Mouse (Mus musculus) embryonic facial prominence, embryonic 14.5 days (tissue): ENCODE measurements at regions not wholly inside any gene's neighbourhood (a gene's known extent, or its start where the extent isn't known, plus 50 kb on each side); places are given as distances from the start of the nearest gene placed in this dataset.

Experiments used
- ATAC-seq: fragments of 200-750 bp; cut with Nextera tagmentation; 2 replicates; pipeline ENCODE4 v1.8.0; 2017; ENCODE audit warnings: low read depth, moderate number of reproducible peaks, moderate TSS enrichment
- DNase-seq: peaks from one replicate; pipeline ENCODE4 v3.0.0-alpha.2; 2015; ENCODE audit warnings: low spot score
- H3K27ac ChIP-seq: fragments of 300-500 bp; sonication (generic); replicated peaks from 2 replicates; pipeline ENCODE4 v1.5.1; 2014; ENCODE audit warnings: low read depth, mild to moderate bottlenecking, low read length, moderate library complexity
- H3K27me3 ChIP-seq: fragments of 300-500 bp; sonication (generic); replicated peaks from 2 replicates; pipeline ENCODE4 v1.6.1; 2014; ENCODE audit warnings: low read length; ENCODE audit not compliant: control insufficient read depth, insufficient read depth
- H3K36me3 ChIP-seq: fragments of 300-500 bp; sonication (generic); 2 replicates; pipeline ENCODE4 v1.6.1; 2014; ENCODE audit warnings: low read length, mixed read lengths; ENCODE audit not compliant: control insufficient read depth, insufficient read depth
- H3K4me1 ChIP-seq: fragments of 300-500 bp; sonication (generic); 2 replicates; pipeline ENCODE4 v1.6.1; 2014; ENCODE audit warnings: antibody characterized with exemption, low read length; ENCODE audit not compliant: control insufficient read depth, insufficient read depth
- H3K4me2 ChIP-seq: fragments of 300-500 bp; sonication (generic); 2 replicates; pipeline ENCODE4 v1.6.1; 2014; ENCODE audit warnings: low read depth, mild to moderate bottlenecking, low read length, moderate library complexity, mixed read lengths
- H3K4me3 ChIP-seq: fragments of 300-500 bp; sonication (generic); 2 replicates; pipeline ENCODE4 v1.5.1; 2014; ENCODE audit warnings: low read depth, mild to moderate bottlenecking, low read length
- H3K9ac ChIP-seq: fragments of 300-500 bp; sonication (generic); 2 replicates; pipeline ENCODE4 v1.6.1; 2014; ENCODE audit warnings: low read depth, mild to moderate bottlenecking, low read length, moderate library complexity, mixed read lengths
- H3K9me3 ChIP-seq: fragments of 300-500 bp; sonication (generic); 2 replicates; pipeline ENCODE4 v1.6.1; 2016; ENCODE audit warnings: low read length; ENCODE audit not compliant: control insufficient read depth
- WGBS: fragments of 180-500 bp; shearing (Covaris S2); extraction: QIAGEN DNeasy Blood & Tissue Kit; methylation state at CpG from one replicate; pipeline ENCODE4 v1.1.7; 2014; 5-methylcytosine and 5-hydroxymethylcytosine counted together

DNA sequence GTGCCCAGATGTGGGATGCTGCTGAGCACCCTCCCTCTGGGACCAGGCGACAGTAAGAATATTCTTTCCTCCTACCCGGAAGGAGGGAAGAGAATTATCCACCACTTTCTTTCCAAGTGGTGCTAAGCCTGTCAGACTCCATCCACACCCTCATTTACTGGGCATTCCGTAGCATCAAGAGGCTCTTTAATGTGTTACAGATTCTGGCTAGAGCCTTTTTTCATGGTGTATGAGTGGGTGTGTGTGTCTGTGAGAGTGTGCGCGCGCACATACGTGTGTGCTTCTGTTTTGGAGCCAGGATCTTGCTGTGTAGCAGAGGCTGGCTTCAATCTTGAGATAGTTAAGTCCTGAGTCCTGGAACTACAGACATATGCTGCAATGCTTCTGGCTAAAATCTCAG, 102.4 kb upstream of the Mrps10 start:
- ATAC-seq (no peak), DNase-seq (no peak)
- Histone ChIP-seq H3K27ac (no peak overlapping the region), H3K36me3 (peaks cover 21% of the 10 kb centered on the region), H3K4me3 (no peak overlapping the region), H3K4me1 (no peaks in the 10 kb centered on the region), H3K27me3 (no peaks in the 10 kb centered on the region), H3K9me3 (peaks cover 9% of the 10 kb centered on the region), H3K4me2 (no peak overlapping the region), H3K9ac (no peak overlapping the region)
- WGBS: 75% methylated on average over 7 of the region's 7 CpGs

DNA sequence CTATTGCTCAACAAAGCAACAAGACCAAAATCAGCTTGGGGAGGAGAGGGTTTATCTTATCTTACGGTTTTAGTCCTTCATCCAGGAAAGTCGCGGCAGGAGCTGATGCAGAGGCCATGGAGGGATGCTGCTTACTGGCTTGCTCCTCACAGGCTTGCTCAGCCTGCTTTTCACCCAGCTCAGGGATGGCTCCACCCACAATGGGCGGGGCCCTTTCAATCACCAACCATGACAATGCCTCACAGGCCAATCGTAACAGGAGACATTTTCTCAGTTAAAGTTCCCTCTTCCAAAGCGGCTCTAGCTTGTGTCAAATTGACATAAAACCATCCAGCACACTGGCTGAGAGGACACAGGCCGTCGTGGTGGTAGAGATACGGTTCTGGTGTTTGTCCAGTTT, 105.7 kb upstream of the Mrps10 start:
- Histone ChIP-seq H3K4me2 (no peak overlapping the region), H3K4me1 (no peaks in the 10 kb centered on the region), H3K27ac (no peak overlapping the region), H3K9ac (no peak overlapping the region), H3K36me3 (peaks cover 33% of the 10 kb centered on the region), H3K4me3 (no peak overlapping the region), H3K9me3 (peaks cover 9% of the 10 kb centered on the region), H3K27me3 (no peaks in the 10 kb centered on the region)
- no peak for ATAC-seq
- WGBS: 92% methylated on average over 9 of the region's 9 CpGs
- no peak for DNase-seq

DNA sequence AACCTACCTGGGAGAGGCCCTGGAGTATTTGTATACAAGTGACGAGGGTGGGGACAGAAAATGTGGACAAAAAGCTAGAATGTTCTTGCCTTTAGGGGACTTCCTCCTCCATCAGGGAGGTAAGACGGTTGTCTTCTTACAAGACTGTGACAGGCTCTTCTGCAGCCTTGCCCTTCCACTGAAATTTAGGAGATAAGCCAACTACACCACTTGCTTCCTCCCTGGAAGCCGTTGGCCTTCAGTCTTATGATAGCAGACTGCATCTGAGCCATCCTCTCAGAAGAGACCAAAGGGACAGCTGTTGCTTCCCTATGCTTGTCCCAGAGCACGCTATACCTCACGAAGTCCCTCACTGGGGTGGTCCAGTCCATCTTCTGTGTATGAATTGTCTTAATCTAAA, 106.5 kb upstream of the Mrps10 start:
- Histone ChIP-seq H3K27ac (no peak overlapping the region), H3K4me3 (no peak overlapping the region), H3K9ac (no peak overlapping the region), H3K36me3 (peaks cover 27% of the 10 kb centered on the region), H3K9me3 (0 out of 2 replicates have a peak, but pooled peaks cover 3% of the 10 kb centered on the region), H3K4me2 (no peak overlapping the region), H3K27me3 (no peaks in the 10 kb centered on the region), H3K4me1 (no peaks in the 10 kb centered on the region)
- 98% methylated on average over 5 of the region's 5 CpGs for WGBS
- DNase-seq: no peak
- ATAC-seq: no peak

DNA sequence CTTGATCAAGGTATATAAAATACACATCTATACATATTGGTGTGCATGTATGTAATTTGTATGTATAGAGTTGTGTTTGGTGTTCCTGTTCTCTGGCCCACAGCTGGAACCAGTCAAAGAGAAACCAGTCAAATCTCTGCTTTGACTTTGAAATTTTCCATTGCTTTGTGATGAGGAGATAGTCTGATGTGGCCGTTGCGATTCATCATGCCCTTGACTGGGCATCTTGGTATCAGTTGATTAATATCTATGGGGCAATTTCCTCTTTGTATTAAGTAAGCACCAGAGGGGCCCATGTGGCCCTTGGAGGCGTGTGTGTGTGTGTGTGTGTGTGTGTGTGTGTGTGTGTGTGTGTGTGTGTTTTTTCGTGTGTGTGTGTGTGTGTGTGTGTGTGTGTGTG, 107.7 kb upstream of the Mrps10 start:
- Histone ChIP-seq H3K4me1 (no peaks in the 10 kb centered on the region), H3K9me3 (0 out of 2 replicates have a peak, but pooled peaks cover 3% of the 10 kb centered on the region), H3K27me3 (no peaks in the 10 kb centered on the region), H3K36me3 (peaks cover 29% of the 10 kb centered on the region), H3K27ac (no peak overlapping the region), H3K9ac (no peak overlapping the region), H3K4me2 (no peak overlapping the region), H3K4me3 (no peak overlapping the region)
- no peak for ATAC-seq
- WGBS: 99% methylated on average over 3 of the region's 4 CpGs
- DNase-seq: no peak

DNA sequence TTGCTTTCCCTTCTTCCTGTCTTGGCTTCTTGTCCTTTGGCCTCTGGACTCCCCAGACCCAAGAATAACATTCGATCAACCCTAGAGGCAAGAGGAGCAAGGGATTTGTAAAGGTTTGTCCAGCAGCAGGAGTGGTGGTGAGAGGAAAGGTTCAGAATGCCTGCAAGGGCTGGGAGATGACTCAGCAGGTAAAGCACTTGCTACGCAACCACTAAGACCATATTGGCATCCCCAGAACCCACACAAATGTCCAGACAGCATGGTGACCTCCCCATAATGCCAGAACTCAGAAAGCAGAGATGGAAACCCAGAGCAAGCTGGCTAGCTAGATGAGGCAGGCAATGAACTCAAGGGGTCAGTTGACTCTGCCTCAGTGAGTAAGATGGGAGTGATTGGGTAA, 110.4 kb upstream of the Mrps10 start:
- no peak overlapping the region for H3K9ac ChIP-seq
- H3K27me3 ChIP-seq: no peaks in the 10 kb centered on the region
- no peak overlapping the region for H3K4me2 ChIP-seq
- no peaks in the 10 kb centered on the region for H3K4me1 ChIP-seq
- no peak overlapping the region for H3K27ac ChIP-seq
- peaks cover 45% of the 10 kb centered on the region for H3K36me3 ChIP-seq
- 81% methylated on average over 2 of the region's 2 CpGs for WGBS
- no peak for ATAC-seq
- H3K4me3 ChIP-seq: no peak overlapping the region
- DNase-seq: no peak
- H3K9me3 ChIP-seq: 0 out of 2 replicates have a peak, but pooled peaks cover 3% of the 10 kb centered on the region

DNA sequence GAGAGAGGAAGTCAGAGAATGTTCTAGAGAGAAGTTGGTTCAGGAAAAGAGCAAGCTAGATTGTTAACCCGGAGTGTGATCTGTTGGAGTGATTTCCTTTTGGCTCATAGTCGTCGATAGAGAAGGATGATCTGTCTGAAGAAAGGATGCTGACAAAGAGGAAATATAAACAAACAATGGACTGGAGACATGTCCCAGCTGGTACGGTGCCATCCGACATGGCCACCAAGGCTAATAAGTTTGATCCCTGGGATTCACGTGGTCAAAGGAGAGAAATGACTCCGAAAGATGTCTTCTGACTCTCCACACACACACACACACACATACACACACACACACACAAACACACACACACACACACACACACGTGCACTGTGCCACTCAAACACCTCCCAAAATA, 113.5 kb upstream of the Mrps10 start:
- no peak overlapping the region for H3K9ac ChIP-seq
- H3K36me3 ChIP-seq: peaks cover 45% of the 10 kb centered on the region
- H3K4me1 ChIP-seq: no peaks in the 10 kb centered on the region
- H3K27ac ChIP-seq: no peak overlapping the region
- DNase-seq (no peak), ATAC-seq (no peak)
- H3K4me3 ChIP-seq: no peak overlapping the region
- H3K27me3 ChIP-seq: no peaks in the 10 kb centered on the region
- no peak overlapping the region for H3K4me2 ChIP-seq
- 76% methylated on average over 8 of the region's 8 CpGs for WGBS
- no peaks in the 10 kb centered on the region for H3K9me3 ChIP-seq

DNA sequence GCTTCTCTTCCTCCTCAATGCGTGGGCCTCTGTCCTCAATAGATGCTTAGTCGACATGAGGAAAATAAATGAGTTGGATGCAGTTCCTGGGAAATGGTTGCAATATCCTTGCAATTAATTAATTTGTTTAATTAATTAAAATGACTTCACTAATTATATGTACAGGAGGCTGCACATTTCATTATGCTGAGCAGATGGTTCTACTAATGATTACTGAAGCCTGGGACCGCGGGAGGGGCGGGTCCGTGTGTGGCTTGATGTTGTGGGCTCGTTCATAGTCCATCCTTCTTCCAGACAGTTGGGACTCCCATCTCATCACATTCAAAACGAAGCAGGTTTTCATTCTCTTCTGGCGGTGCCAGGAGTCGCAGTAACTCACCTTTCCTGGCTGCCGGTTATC, 114.7 kb upstream of the Mrps10 start:
- DNase-seq (no peak), ATAC-seq (no peak)
- peaks cover 38% of the 10 kb centered on the region for H3K36me3 ChIP-seq

DNA sequence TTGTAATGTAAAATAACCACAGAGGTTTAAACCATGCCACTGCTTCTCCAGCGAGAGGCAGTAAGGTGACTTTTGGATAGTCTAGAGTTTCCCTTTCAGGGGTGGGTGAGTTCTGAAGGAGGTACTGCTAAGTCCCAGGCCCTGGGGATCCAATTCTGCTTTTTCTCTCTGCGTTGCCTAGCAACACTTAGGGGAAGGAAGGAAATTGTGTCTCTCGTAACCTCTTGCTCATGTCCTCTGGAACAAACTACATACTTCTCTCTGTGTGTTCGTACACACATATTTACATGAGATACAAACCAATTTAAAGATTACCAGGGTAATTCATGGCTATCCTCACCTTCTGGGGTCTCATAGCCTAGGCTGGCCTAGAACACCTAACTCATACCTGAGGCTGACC, 118.7 kb upstream of the Mrps10 start:
- H3K36me3 ChIP-seq: 0 out of 2 replicates have a peak, but pooled peaks cover 29% of the 10 kb centered on the region
- DNase-seq: peak; percentile 34
- H3K4me1 ChIP-seq: peaks cover 3% of the 10 kb centered on the region; the same call in 1 of the 2 replicates
- H3K27ac ChIP-seq: no peak overlapping the region
- H3K4me3 ChIP-seq: no peak overlapping the region
- no peaks in the 10 kb centered on the region for H3K9me3 ChIP-seq
- H3K27me3 ChIP-seq: no peaks in the 10 kb centered on the region
- whole genome bisulfite sequencing: 76% methylated on average over 4 of the region's 4 CpGs
- ATAC-seq: no peak
- H3K4me2 ChIP-seq: no peak overlapping the region
- no peak overlapping the region for H3K9ac ChIP-seq

More for the DNA sequence above, 114.7 kb upstream of the Mrps10 start:
- WGBS: 93% methylated on average over 11 of the region's 11 CpGs
- no peak overlapping the region for H3K4me2 ChIP-seq
- H3K9ac ChIP-seq: no peak overlapping the region
- H3K27ac ChIP-seq: no peak overlapping the region
- H3K4me3 ChIP-seq: no peak overlapping the region
- peaks cover 3% of the 10 kb centered on the region; the same call in 1 of the 2 replicates for H3K4me1 ChIP-seq
- no peaks in the 10 kb centered on the region for H3K9me3 ChIP-seq
- no peaks in the 10 kb centered on the region for H3K27me3 ChIP-seq

DNA sequence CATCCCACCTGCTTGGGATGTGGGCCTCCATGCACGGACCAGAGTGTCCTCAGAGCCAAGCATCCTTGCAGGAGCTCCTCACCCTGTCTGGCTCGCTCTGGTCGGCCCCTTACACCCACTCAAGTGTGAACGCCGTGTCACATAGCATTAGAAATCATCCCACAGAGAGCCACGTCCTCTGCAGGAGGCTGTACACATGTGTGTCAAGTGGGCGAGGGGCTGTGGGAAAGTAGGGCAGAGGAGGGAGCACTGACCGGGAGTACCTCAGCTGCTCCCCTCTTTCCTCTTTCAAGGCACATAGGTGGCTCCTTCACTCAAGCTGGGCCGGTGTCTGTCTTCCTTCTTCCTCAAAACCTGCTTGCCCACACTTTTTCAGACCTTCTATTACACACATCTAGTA, 119.5 kb upstream of the Mrps10 start:
- peaks cover 26% of the 10 kb centered on the region; the same call in 1 of the 2 replicates for H3K36me3 ChIP-seq
- no peak overlapping the region for H3K27ac ChIP-seq
- ATAC-seq: no peak
- H3K27me3 ChIP-seq: no peaks in the 10 kb centered on the region
- no peak for DNase-seq
- WGBS: 81% methylated on average over 9 of the region's 9 CpGs
- peaks cover 3% of the 10 kb centered on the region; the same call in 1 of the 2 replicates for H3K4me1 ChIP-seq
- no peak overlapping the region for H3K4me2 ChIP-seq
- H3K9ac ChIP-seq: no peak overlapping the region
- H3K4me3 ChIP-seq: no peak overlapping the region
- no peaks in the 10 kb centered on the region for H3K9me3 ChIP-seq
